Mouse (Mus musculus) ES-E14 (cell line): ENCODE measurements at regions not wholly inside any gene's neighbourhood (a gene's known extent, or its start where the extent isn't known, plus 50 kb on each side); places are given as distances from the start of the nearest gene placed in this dataset.

ENCODE experiments used
- CHD2 ChIP-seq: IDR thresholded peaks from 2 replicates; pipeline ENCODE4 v1.6.1; 2014; ENCODE audit warnings: mild to moderate bottlenecking, low read depth, low read length, inconsistent platforms
- HCFC1 ChIP-seq: IDR thresholded peaks from 2 replicates; pipeline ENCODE4 v1.6.1; 2012; ENCODE audit warnings: low read length, inconsistent platforms, borderline replicate concordance; ENCODE audit not compliant: insufficient read depth
- MAFK ChIP-seq: IDR thresholded peaks from 2 replicates; pipeline ENCODE4 v1.6.1; 2014; ENCODE audit warnings: mild to moderate bottlenecking, low read depth, low read length, inconsistent platforms; ENCODE audit not compliant: insufficient read depth
- ZC3H11A ChIP-seq: IDR thresholded peaks from 2 replicates; pipeline ENCODE4 v1.6.1; 2012; ENCODE audit warnings: low read depth, mild to moderate bottlenecking, inconsistent platforms, low read length, borderline replicate concordance

DNA sequence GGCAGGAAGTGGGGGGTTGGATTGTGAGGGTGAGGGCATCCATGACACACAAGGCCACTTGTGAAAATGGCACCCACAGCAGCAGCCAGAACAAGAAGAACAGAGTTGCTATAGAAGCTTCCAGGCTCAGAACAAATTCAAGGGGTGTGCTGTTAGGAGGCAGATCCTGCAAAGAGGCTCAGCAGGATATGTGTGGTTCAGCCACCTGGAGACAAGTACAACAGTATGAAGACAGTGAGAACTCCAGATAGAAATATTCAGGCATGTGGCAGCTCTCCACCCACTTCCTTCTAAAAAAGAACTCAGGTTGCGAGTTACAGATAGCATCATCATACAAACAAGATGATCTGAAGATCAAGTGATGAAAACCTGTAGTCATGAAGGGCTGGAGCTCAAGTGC, 544.9 kb upstream of the Tnp1 start:
- TF ChIP-seq HCFC1 (no peak), MAFK (no peak), ZC3H11A (no peak), CHD2 (no peak)
